ENCODE assay signal across 8 mouse cellular contexts in genomic region chr4:21726912-21727614, GRCm38 (mm10). TPM values are rescaled to one million over a fixed set of nuclear protein-coding genes. Genes with fewer than 3 reads are reported as not detected.
A peak's percentile ranks its signal among the peaks of the same experiment; 100 is the strongest.
DNase-seq lines count a peak whose midpoint lies in the region; ATAC-seq lines count a peak whose summit lies in the region.

No protein-coding gene starts in this region.

- DNase-seq in right cerebral cortex, adult 18-20 months, result peak; percentile 53
- no peak for DNase-seq in right cerebral cortex, postnatal 14 days
- DNase-seq in cerebellum, postnatal 36 days, result peak; percentile 41 to 54
- DNase-seq in gastrocnemius, postnatal 14 days, result peak; percentile 7
- peak; percentile 46 to 74 for DNase-seq in left cerebral cortex, postnatal 25 days (ENCODE audit: low spot score in 2 of 2)
- DNase-seq in midbrain, embryonic 10.5 days (ENCODE audit: low spot score), result peak; percentile 33
- peak; percentile 15 to 50 for DNase-seq in spleen, postnatal 36 days (ENCODE audit: low spot score in 2 of 2)

- ATAC-seq in intestine, embryonic 15.5 days, result peak; percentile 69

- H3K4me2 ChIP-seq in intestine, embryonic 15.5 days (replicated peaks), result peak overlapping the region; percentile 62

- peak overlapping the region; percentile 54 for H3K27ac ChIP-seq in intestine, embryonic 15.5 days
- peak overlapping the region; percentile 92 for H3K27ac ChIP-seq in midbrain, embryonic 10.5 days (replicated peaks)

- no peaks in the 10 kb centered on the region for H3K9me3 ChIP-seq in intestine, embryonic 15.5 days
- H3K9me3 ChIP-seq in midbrain, embryonic 10.5 days (replicated peaks), result no peaks in the 10 kb centered on the region

- WGBS in intestine, embryonic 15.5 days, result 1% methylated on average over 22 of the region's 22 CpGs
- WGBS in midbrain, embryonic 10.5 days, result 2% methylated on average over 22 of the region's 22 CpGs

- no peaks in the 10 kb centered on the region for H3K36me3 ChIP-seq in intestine, embryonic 15.5 days
- peaks cover 4% of the 10 kb centered on the region for H3K36me3 ChIP-seq in midbrain, embryonic 10.5 days

- peak overlapping the region; percentile 79 for H3K4me3 ChIP-seq in intestine, embryonic 15.5 days (replicated peaks)
- peak overlapping the region; percentile 87 for H3K4me3 ChIP-seq in midbrain, embryonic 10.5 days

- no peaks in the 10 kb centered on the region for H3K27me3 ChIP-seq in intestine, embryonic 15.5 days (replicated peaks)
- H3K27me3 ChIP-seq in midbrain, embryonic 10.5 days (ENCODE audit: low read depth, poor library complexity, severe bottlenecking), result no peaks in the 10 kb centered on the region

- peak overlapping the region; percentile 75; the same call in 1 of the 2 replicates for H3K9ac ChIP-seq in intestine, embryonic 15.5 days

- intact Hi-C loops in gastrocnemius, postnatal 14 days (cut with DNase I; ENCODE audit: low total_unique reads), result loop anchor here (10.0 kb wide), 1 partner anchor 88 kb away; no protein-coding TSS in a partner anchor
- intact Hi-C loops in left cerebral cortex, postnatal 25 days (cut with DNase I), result loop anchor here (2.0 to 5.0 kb wide), 2 partner anchors 40 to 85 kb away; partner anchors contain the start of genes Tstd3 and Usp45

- 0 out of 2 replicates have a peak, but pooled peaks cover 5% of the 10 kb centered on the region for H3K4me1 ChIP-seq in intestine, embryonic 15.5 days (replicated peaks)
- peaks cover 23% of the 10 kb centered on the region for H3K4me1 ChIP-seq in midbrain, embryonic 10.5 days

RNA-seq across cellular contexts. Expression of gene Ccnc, which starts 0.4 kb away (rescaled TPM):
- 10 to 100 TPM in 1 of 2 experiments, 1 to 10 TPM in 1; 8.8 to 12.2 TPM for total RNA-seq in gastrocnemius, postnatal 14 days (2021)
- polyA plus RNA-seq in intestine, embryonic 15.5 days (2015; fragmentation: Nextera tagmentation; extraction: Ambion mirVana), result 36.8 and 37.4 TPM in 2 replicates
- total RNA-seq in left cerebral cortex, postnatal 25 days (2021), result 10 to 100 TPM; 38.1 to 40.6 TPM
- 67.5 and 67.9 TPM in 2 replicates for polyA plus RNA-seq in midbrain, embryonic 10.5 days (2016; fragmentation: Nextera tagmentation; extraction: Ambion mirVana)

RNA-seq across cellular contexts. Expression of gene Usp45, which starts 39.9 kb away (rescaled TPM):
- total RNA-seq in gastrocnemius, postnatal 14 days (2021), result 10 to 100 TPM; 12.2 to 13.4 TPM
- polyA plus RNA-seq in intestine, embryonic 15.5 days (2015; fragmentation: Nextera tagmentation; extraction: Ambion mirVana), result 7.0 and 7.6 TPM in 2 replicates
- 10 to 100 TPM; 49.8 to 50.9 TPM for total RNA-seq in left cerebral cortex, postnatal 25 days (2021)
- polyA plus RNA-seq in midbrain, embryonic 10.5 days (2016; fragmentation: Nextera tagmentation; extraction: Ambion mirVana), result 10.5 and 10.9 TPM in 2 replicates

RNA-seq across cellular contexts. Expression of gene Tstd3, which starts 39.9 kb away (rescaled TPM):
- total RNA-seq in gastrocnemius, postnatal 14 days (2021), result 10 to 100 TPM; 10.5 to 11.4 TPM
- polyA plus RNA-seq in intestine, embryonic 15.5 days (2015; fragmentation: Nextera tagmentation; extraction: Ambion mirVana), result 14.6 and 15.2 TPM in 2 replicates
- 10 to 100 TPM; 21.0 to 21.3 TPM for total RNA-seq in left cerebral cortex, postnatal 25 days (2021)
- 27.3 and 29.3 TPM in 2 replicates for polyA plus RNA-seq in midbrain, embryonic 10.5 days (2016; fragmentation: Nextera tagmentation; extraction: Ambion mirVana)

RNA-seq across cellular contexts. Expression of gene Prdm13, which starts 41.3 kb away (rescaled TPM):
- total RNA-seq in gastrocnemius, postnatal 14 days (2021), result not detected
- polyA plus RNA-seq in intestine, embryonic 15.5 days (2015; fragmentation: Nextera tagmentation; extraction: Ambion mirVana), result not detected in 2 replicates
- not detected for total RNA-seq in left cerebral cortex, postnatal 25 days (2021)
- polyA plus RNA-seq in midbrain, embryonic 10.5 days (2016; fragmentation: Nextera tagmentation; extraction: Ambion mirVana), result 0.06 and 0.15 TPM in 2 replicates
